Mouse (Mus musculus) midbrain, embryonic 14.5 days (tissue): ENCODE measurements around the gene Serpinf1. TPM values are rescaled to one million over a fixed set of nuclear protein-coding genes. Genes with fewer than 3 reads are reported as not detected.

Source experiments
- ATAC-seq: fragments of 200-750 bp; cut with Nextera tagmentation; 2 replicates; pipeline ENCODE4 v1.8.0; 2017; ENCODE audit warnings: moderate number of reproducible peaks, moderate library complexity; ENCODE audit not compliant: low FRiP score, low TSS enrichment
- DNase-seq: peaks from one replicate; pipeline ENCODE4 v3.0.0-alpha.2; 2015
- H3K27ac ChIP-seq: fragments of 300-500 bp; sonication (generic); replicated peaks from 2 replicates; pipeline ENCODE4 v1.5.1; 2014; ENCODE audit warnings: mild to moderate bottlenecking, low read depth, low read length, moderate library complexity
- H3K27me3 ChIP-seq: fragments of 300-500 bp; sonication (generic); 2 replicates; pipeline ENCODE4 v1.6.1; 2014; ENCODE audit warnings: low read length, control low read depth, mixed read lengths; ENCODE audit not compliant: control insufficient read depth, insufficient read depth
- H3K36me3 ChIP-seq: fragments of 300-500 bp; sonication (generic); 2 replicates; pipeline ENCODE4 v1.6.1; 2014; ENCODE audit warnings: low read length, control low read depth; ENCODE audit not compliant: control insufficient read depth, insufficient read depth
- H3K4me1 ChIP-seq: fragments of 300-500 bp; sonication (generic); 2 replicates; pipeline ENCODE4 v1.6.1; 2014; ENCODE audit warnings: mild to moderate bottlenecking, antibody characterized with exemption, low read length, control low read depth; ENCODE audit not compliant: control insufficient read depth, insufficient read depth
- H3K4me2 ChIP-seq: fragments of 300-500 bp; sonication (generic); 2 replicates; pipeline ENCODE4 v1.6.1; 2014; ENCODE audit warnings: mild to moderate bottlenecking, low read length, moderate library complexity
- H3K4me3 ChIP-seq: fragments of 300-500 bp; sonication (generic); replicated peaks from 2 replicates; pipeline ENCODE4 v1.5.1; 2014; ENCODE audit warnings: low read depth, low read length
- H3K9ac ChIP-seq: fragments of 300-500 bp; sonication (generic); replicated peaks from 2 replicates; pipeline ENCODE4 v1.6.1; 2014; ENCODE audit warnings: mild to moderate bottlenecking, low read length, moderate library complexity
- H3K9me3 ChIP-seq: fragments of 300-500 bp; sonication (generic); 2 replicates; pipeline ENCODE4 v1.6.1; 2016; ENCODE audit warnings: low read length, control low read depth, mixed read lengths; ENCODE audit not compliant: control insufficient read depth
- WGBS: fragments of 180-500 bp; shearing (Covaris S2); extraction: QIAGEN DNeasy Blood & Tissue Kit; methylation state at CpG from one replicate; pipeline ENCODE4 v1.1.7; 2014; 5-methylcytosine and 5-hydroxymethylcytosine counted together
- polyA plus RNA-seq: library from polyadenylated mRNA; unstranded; fragments of >200 nt; fragmentation: Nextera tagmentation; extraction: Ambion mirVana; gene quantifications from 2 replicates; pipeline ENCODE4 v1.2.1, GENCODE M21; 2014

Serpinf1 gene
- polyA plus RNA-seq, 1 experiment from 2014 or later = 38.5 TPM

DNA sequence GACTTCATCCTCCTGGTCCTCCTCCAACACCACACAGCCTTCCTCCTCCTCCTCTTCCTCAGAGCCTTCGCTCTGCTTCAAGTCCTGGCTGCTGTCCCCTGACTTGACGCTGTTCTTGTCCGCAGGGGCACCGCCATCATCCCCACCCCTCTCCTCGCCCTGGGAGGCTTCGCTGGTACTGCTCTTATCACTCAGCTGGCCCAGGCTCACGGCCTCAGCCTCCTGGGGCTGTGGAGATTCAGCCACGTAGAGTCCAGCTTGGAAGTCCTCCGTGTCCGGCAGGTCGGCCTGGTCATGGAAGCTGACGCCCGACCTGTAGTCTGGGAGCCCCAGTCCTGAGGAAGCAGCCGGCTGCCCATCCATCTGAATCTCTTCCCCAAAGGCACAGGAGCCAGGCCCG lies 28.4 kb upstream of the Serpinf1 start:
- 87% methylated on average over 15 of the region's 15 CpGs for WGBS
- peaks cover 40% of the 10 kb centered on the region for H3K36me3 ChIP-seq
- no peaks in the 10 kb centered on the region for H3K9me3 ChIP-seq
- H3K27ac ChIP-seq = no peak overlapping the region
- H3K4me1 ChIP-seq = peaks cover 12% of the 10 kb centered on the region
- H3K4me2 ChIP-seq = no peak overlapping the region
- H3K9ac ChIP-seq = no peak overlapping the region; the same call in 1 of the 2 replicates
- H3K4me3 ChIP-seq = no peak overlapping the region
- DNase-seq (no peak), ATAC-seq (no peak)
- H3K27me3 ChIP-seq = no peaks in the 10 kb centered on the region

DNA sequence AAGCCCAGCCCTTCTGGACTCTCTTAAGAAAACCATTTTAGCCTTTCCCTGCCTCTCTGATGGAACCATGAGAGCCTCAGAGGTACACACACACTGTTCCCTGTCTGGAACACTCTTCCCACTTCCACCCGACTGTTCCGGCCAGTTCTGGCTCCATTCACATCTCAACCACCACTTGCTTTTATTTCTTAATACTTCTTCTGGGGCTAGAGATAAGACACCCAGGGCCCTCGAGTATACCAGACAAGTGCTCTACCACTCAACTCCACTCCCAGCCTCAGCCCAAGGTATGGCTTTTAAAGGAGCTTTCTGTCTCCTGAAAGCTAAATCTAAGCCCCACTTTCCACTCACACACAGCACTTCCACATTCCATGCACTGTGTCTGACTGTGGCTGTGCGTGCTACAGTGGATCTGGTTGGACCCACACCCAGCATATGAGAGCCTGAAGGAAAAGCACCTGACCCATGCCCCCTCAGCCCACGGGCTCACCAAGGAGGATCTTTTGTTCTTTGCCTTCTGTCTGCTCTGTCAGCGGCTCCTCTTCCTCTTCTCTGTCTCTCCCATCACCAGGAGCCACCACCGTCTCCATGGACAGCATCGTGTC lies 27.9 kb upstream of the Serpinf1 start:
- Histone ChIP-seq H3K9ac (no peak overlapping the region), H3K9me3 (no peaks in the 10 kb centered on the region), H3K4me1 (peaks cover 12% of the 10 kb centered on the region), H3K27ac (no peak overlapping the region), H3K4me2 (no peak overlapping the region), H3K4me3 (no peak overlapping the region), H3K27me3 (no peaks in the 10 kb centered on the region), H3K36me3 (peaks cover 43% of the 10 kb centered on the region)
- DNase-seq (no peak), ATAC-seq (no peak)
- 89% methylated on average over 8 of the region's 8 CpGs for WGBS

DNA sequence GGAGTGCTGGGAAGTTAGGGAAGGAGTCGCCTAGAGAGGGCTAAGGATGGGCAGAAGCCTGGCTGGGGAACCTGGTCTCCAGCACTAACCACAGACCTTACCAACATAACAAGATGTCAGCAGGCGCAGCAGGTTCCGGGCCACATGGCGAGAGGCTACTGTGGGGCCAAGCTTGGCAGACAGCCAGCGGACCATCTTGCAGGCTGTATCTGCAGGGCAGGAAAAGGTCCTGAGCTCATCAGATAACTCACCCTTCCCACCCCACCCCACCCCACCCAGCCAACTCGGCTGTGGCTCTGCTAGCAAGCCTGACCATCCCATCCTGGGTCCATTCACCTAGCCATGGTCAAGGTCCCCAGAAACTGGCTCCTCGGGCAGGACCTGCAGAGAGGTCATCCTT lies 27.2 kb upstream of the Serpinf1 start:
- peaks cover 47% of the 10 kb centered on the region for H3K36me3 ChIP-seq

DNA sequence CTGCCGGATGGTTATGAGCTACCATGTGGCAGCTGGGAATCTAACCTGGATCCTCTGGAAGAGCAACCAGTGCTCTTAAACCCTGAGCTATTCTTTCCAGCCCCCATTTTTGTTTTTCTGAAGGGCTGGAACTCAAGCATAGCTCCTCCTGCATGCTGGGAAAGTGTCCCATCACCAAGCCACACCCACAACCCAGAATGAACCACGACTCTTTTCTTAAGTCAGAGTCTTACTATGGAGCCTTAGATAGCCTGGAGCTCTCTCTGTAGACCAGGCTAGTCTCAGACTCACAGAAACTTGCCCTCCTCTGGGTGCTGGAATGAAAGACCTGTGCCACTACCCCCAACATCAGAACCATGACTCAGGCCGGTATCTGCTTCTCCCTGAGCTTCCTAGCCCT lies 26.1 kb upstream of the Serpinf1 start:
- 84% methylated on average over 3 of the region's 3 CpGs for WGBS
- ATAC-seq = no peak
- Histone ChIP-seq H3K4me3 (no peak overlapping the region), H3K4me1 (peaks cover 2% of the 10 kb centered on the region), H3K36me3 (peaks cover 59% of the 10 kb centered on the region), H3K27ac (no peak overlapping the region), H3K9me3 (no peaks in the 10 kb centered on the region), H3K4me2 (no peak overlapping the region), H3K9ac (no peak overlapping the region), H3K27me3 (no peaks in the 10 kb centered on the region)
- no peak for DNase-seq

More for the DNA sequence above, 27.2 kb upstream of the Serpinf1 start:
- WGBS = 90% methylated on average over 7 of the region's 7 CpGs
- Histone ChIP-seq H3K4me3 (no peak overlapping the region), H3K27me3 (no peaks in the 10 kb centered on the region), H3K9ac (no peak overlapping the region), H3K4me1 (peaks cover 7% of the 10 kb centered on the region), H3K4me2 (no peak overlapping the region), H3K27ac (no peak overlapping the region), H3K9me3 (no peaks in the 10 kb centered on the region)
- ATAC-seq (no peak), DNase-seq (no peak)

DNA sequence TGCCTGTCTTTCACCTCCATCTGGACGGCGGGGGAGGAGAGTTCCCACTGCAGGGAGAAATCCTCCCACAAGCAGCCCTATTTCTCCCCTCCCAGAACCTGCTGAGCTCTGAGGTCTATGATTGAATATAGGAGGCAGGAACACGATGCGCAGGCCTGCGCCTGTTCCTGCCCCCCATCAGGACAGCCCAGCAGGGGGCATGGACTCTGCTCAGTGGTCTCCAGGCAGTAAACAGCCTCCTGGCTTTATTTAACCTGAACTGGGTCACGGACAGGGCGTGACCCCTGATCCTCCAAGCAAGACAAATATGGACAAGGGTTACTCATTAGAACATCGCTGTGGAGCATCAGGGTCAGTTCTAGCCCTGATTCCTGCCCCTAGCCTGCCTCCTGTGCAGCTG lies 21.2 kb upstream of the Serpinf1 start:
- Histone ChIP-seq H3K4me2 (no peak overlapping the region), H3K36me3 (peaks cover 58% of the 10 kb centered on the region), H3K4me3 (no peak overlapping the region), H3K9me3 (no peaks in the 10 kb centered on the region), H3K9ac (no peak overlapping the region), H3K4me1 (no peaks in the 10 kb centered on the region), H3K27ac (no peak overlapping the region), H3K27me3 (no peaks in the 10 kb centered on the region)
- DNase-seq (no peak), ATAC-seq (no peak)
- WGBS = 44% methylated on average over 8 of the region's 8 CpGs

DNA sequence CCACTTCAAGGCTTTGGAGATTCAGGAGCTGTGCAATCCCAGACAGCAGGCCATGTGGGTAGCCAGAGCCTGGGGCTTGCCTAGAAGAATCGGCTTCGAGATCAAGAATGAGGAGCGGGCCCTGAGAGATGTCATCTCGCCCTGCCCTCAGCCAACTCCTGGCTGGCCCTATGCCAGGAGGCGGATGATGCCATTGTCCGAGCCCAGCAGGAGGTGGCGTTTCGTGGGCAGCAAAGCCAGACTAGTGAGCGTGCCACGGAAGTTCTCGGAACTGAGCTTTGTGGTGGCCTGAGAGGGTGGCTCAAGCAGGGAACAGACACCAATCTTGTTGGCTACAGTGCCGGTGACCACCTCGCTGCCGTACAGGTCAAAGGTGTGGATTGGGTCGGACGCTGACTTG lies 19.1 kb upstream of the Serpinf1 start:
- DNase-seq (peak; percentile 11), ATAC-seq (no peak)
- Histone ChIP-seq H3K4me1 (no peaks in the 10 kb centered on the region), H3K9me3 (no peaks in the 10 kb centered on the region), H3K4me2 (no peak overlapping the region), H3K9ac (no peak overlapping the region), H3K4me3 (no peak overlapping the region), H3K36me3 (peaks cover 37% of the 10 kb centered on the region), H3K27ac (no peak overlapping the region), H3K27me3 (no peaks in the 10 kb centered on the region)
- 64% methylated on average over 16 of the region's 16 CpGs for WGBS

DNA sequence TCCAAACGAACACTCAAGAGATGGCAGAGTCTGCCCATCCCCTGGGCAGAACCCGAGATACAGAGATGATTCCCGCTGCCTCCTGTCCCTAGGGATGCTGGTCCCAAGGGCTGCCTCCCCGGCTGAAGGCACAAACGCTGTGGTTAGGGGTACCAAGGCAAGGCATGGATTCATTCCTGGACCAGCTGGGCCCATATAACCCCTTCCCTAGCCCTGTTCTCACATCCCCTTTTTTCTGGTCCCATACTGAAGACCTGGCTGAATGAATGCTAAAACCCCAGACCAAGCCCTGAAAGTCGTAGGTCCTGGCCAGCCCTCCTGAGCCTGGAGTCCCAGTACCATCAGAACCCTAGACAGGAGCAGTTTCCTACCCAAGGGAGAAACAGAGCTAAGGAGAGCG lies 18.5 kb upstream of the Serpinf1 start:
- no peak for ATAC-seq
- Histone ChIP-seq H3K9me3 (no peaks in the 10 kb centered on the region), H3K36me3 (peaks cover 37% of the 10 kb centered on the region), H3K9ac (no peak overlapping the region), H3K4me1 (no peaks in the 10 kb centered on the region), H3K4me3 (no peak overlapping the region), H3K27me3 (no peaks in the 10 kb centered on the region), H3K27ac (no peak overlapping the region), H3K4me2 (no peak overlapping the region)
- 87% methylated on average over 7 of the region's 7 CpGs for WGBS
- no peak for DNase-seq

DNA sequence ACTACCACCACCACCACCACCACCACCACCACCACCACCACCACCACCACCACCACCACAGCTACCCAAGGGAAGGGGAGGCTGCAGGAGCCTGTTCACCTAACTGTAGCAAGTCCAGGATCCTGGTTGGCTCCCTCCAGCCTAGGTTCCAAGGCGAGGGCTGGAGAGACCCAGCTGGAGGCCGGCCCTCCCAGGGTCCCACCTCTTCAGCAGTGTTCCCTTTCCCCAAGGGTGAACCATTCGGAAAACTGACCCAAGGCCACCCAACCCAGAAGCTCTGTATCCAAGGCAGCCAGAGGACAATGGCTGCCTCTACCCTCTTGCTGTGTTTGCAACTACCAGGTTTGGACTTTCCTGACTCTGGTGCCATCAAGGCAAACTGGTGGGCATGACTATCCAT lies 17.4 kb upstream of the Serpinf1 start:
- no peaks in the 10 kb centered on the region for H3K27me3 ChIP-seq
- no peak overlapping the region for H3K9ac ChIP-seq
- H3K4me1 ChIP-seq = no peaks in the 10 kb centered on the region
- no peak for DNase-seq
- 89% methylated on average over 3 of the region's 3 CpGs for WGBS
- no peak overlapping the region for H3K4me2 ChIP-seq
- H3K36me3 ChIP-seq = peaks cover 32% of the 10 kb centered on the region
- ATAC-seq = no peak
- H3K4me3 ChIP-seq = no peak overlapping the region
- H3K27ac ChIP-seq = no peak overlapping the region
- H3K9me3 ChIP-seq = no peaks in the 10 kb centered on the region

DNA sequence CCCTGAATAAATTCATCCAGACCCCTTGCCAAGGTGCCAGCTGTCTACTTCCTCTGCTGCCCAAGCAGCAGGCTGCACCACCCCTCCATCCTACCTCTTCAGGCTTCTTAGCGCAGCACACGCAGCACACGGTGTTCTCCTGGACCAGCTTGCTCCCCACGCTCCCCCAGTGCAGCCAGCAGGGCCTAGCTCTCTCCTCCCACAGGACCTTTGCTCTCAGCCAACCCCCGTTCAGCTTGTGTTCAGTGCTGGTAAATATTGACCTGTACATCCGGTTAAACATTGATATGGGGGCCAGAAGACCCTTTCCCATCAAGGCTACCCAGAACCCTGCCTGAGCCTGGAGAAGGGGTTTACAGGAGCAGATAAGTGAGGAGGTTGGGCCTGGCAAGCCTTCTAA lies 16.9 kb upstream of the Serpinf1 start, which contains the start of gene Serpinf2:
Serpinf2 (minus strand) TSS at position 229 of the 400 bp plus-strand sequence.
- Histone ChIP-seq H3K9me3 (no peaks in the 10 kb centered on the region), H3K9ac (no peak within 1 kb of the TSS), H3K4me1 (no peaks in the 10 kb centered on the region), H3K27me3 (no peaks in the 10 kb centered on the region), H3K36me3 (peaks cover 26% of the 10 kb centered on the region), H3K4me2 (no peak within 1 kb of the TSS), H3K27ac (no peak within 1 kb of the TSS), H3K4me3 (no peak within 1 kb of the TSS)
- DNase-seq = no peak
- ATAC-seq = no peak
- WGBS = 87% methylated on average over 6 of the region's 6 CpGs
